Mouse (Mus musculus): ENCODE measurements around the gene Cwc22.

Gene Cwc22

DNA sequence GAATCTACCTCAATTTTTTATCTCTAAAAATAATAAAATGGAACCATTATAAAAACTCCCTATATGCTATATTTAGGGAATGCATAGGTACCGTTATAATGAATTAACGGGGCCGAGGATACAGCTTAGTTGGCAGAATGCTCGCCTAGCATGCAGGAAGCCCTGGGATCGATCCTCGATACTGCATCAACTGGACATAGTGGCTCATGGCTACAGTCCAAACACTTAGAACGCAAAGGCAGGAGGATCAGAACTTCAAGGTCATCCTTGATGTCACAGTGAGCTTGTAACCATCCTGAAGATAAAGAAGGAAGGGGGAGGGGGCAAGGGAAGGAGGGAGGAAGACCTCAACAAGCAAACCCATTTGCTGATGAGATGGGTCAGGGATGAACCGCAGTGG is 23.0 kb downstream of the Cwc22 start:
- peak; percentile 83 for DNase-seq

- DNase-seq = peak; percentile 71
These were observed 24.9 kb downstream of the Cwc22 start for GRCm38 (mm10) chr2:77921307-77921706.

DNA sequence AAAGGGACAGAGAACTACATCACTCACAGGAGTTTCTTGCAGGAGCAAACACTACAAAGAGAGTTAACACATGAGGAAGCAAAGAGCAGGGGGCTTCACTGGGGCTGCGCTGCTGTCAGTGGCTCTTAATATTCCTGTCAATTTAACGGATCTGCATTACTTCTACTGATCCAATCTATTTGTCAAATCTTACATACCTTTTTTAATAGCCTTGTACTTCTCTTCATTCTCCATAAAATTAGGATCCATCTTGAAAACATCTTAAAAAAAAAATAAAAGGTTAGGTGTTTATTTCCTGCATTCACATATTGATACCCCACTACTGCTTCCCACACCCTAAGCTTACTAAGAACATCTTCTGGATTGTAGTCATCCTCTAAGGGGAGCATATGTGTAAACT is 25.6 kb downstream of the Cwc22 start:
- no peak for DNase-seq

DNA sequence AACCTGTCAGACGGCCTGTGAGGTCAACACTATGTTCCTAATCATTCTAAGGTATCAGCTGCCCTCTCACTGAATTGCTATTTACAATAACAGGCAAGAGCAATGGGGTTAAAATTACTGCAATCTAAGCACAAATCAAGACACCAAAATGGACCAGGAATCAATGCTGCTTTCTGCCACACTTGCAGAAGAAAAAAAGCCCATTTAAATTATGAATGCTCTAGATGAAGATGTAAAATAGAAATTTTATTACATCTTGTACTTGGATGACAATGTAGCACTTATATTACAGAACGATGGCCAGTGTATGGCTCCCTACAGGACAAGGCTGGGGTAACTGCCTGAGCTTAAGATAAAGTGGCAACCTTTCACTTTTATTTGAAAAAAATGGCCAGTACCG is 27.7 kb downstream of the Cwc22 start:
- peak; percentile 2 for DNase-seq

DNA sequence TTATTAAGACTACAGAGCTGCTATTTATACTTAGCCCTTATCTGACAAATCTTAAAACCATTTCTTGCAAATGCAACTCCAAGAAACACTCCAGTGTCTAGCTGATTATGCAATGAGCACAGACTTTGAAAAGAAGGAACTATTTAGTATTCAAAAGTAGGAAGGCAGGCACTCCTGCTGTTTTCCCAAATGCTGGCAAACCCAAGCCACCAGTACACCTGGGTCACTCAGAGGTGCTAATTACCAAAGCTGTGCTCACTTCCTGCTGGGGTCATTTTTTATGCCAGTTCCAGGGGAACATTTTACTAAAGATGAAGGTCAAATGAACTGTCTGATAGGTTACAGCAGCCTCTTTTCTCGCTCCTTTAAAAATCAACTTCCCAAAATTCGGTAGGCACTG is 28.2 kb downstream of the Cwc22 start:
- peak; percentile 53 for DNase-seq

DNA sequence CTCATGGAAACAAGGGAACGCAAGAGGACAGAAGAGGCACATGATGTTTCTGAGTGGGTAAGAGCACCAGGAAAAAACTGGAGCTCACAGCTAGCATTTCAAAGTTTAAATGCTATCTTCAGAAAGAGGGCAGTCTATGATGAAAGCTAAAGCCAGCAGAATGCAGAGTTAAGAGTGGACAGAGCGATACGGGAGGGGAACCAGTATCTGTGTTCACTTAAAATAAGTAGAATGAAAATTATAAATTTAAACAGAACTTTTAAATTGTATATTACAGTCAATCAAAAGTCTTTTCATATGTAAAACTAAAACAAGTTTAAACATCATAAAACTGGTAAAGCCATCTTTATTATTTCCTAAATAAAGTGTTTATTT is 28.8 kb downstream of the Cwc22 start:
- peak; percentile 61 for DNase-seq

GRCm38 (mm10) chr2:77916586-77917359 is 29.4 kb downstream of the Cwc22 start:
- peak; percentile 61 for DNase-seq

DNA sequence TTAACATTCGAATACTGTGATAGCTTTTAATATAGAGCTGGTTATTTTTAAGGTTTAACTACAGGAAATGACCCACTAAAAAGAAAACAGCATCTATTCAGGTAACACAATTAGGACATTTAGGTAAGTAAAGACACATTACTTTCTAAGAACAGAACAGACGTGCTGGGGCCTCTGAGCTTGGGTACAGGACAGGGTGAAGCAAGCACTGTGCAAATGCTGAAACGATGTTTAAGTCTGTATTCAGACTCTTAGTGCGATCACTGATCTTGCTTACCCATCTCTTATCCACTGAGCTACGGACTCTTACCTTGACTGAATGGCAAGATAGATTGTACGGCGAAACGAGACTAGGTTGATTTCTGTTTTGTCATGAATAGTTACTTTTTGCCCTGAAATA is 31.0 kb downstream of the Cwc22 start:
- peak; percentile 66 for DNase-seq

DNA sequence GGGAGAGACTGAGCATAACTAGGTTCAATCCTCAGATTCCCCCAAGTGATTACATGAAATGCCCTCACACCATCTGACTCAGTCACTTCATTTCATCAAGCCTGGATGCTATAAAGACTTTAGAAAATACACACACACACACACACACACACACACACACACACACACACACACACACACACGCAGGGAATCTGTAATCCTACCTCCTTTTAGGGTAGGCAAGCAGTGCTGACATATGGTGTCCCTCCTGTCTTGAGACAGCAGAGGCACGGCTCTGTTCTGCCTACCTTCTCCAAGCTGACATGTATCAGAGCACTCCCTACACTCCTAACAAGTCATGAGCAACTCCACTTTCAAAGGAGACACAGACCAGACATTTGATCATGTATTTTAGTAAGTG is 32.5 kb downstream of the Cwc22 start:
- peak; percentile 10 for DNase-seq

GRCm38 (mm10) chr2:77912197-77912596 is 34.0 kb downstream of the Cwc22 start:
- DNase-seq = peak; percentile 78

- peak; percentile 15 for DNase-seq
These were observed 34.7 kb downstream of the Cwc22 start for GRCm38 (mm10) chr2:77911452-77911851.

- DNase-seq = peak; percentile 33
These were observed 36.0 kb downstream of the Cwc22 start for GRCm38 (mm10) chr2:77910216-77910615.

GRCm38 (mm10) chr2:77907164-77907563 is 39.0 kb downstream of the Cwc22 start:
- no peak for DNase-seq

DNA sequence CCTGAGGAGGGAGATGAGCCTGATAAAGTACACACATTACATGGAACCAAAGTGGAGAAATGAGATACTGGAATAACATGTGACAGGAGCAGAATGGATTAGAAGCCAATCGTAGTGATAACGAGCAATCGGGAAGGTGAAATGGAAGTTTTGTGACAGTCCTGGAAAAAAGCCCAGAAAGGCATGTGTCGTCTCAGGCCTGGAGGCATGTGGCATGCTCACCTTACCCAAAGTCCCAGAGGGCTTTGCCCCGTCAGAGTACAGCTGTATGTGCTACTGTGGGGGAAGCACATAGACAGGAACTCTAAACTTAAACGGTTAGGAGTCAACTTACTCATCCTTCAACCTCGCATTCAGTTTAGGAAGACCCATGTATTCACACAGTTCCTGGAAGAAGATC is 41.2 kb downstream of the Cwc22 start:
- DNase-seq = peak; percentile 75

DNA sequence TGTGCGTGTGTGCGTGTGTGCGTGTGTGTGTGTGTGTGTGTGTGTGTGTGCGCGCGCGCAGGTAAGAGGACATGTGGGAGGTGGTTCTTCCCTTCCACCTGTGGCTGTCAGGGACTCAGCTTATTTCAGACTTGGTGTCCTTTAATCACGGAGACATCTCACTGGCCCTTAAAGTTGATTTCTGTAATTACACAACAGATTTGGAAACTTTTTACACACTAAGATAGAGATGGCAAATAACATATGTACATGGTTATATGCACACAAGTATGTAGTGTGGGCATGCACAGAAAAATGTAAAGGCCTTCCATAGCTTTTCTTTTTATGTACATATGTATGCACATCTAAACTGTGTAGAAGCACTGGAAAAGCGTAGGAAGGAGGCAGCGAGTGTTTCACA is 41.7 kb downstream of the Cwc22 start:
- DNase-seq = no peak

DNA sequence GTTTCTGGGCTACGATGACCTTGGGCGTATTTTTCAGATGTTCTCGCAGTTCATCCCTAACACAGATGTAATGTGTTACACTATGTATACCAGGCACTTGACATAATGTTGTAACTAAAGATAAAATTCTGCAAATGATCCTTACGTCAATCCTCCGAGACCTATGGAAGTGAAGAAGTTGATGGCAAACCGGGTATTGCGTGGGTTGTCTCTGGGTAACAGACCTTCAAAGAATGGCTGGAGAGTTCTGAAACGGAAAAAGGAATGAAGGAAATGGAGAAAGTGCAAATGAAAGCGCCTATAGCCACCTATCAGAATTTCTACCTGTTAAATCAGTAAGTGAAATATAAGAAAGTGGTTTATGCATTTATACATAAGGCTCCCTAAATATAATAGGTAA is 42.2 kb downstream of the Cwc22 start:
- DNase-seq = no peak

- peak; percentile 62 for DNase-seq
These were observed 43.1 kb downstream of the Cwc22 start for GRCm38 (mm10) chr2:77903098-77903497.

- no peak for DNase-seq
These were observed 44.9 kb downstream of the Cwc22 start for GRCm38 (mm10) chr2:77901269-77901668.

DNA sequence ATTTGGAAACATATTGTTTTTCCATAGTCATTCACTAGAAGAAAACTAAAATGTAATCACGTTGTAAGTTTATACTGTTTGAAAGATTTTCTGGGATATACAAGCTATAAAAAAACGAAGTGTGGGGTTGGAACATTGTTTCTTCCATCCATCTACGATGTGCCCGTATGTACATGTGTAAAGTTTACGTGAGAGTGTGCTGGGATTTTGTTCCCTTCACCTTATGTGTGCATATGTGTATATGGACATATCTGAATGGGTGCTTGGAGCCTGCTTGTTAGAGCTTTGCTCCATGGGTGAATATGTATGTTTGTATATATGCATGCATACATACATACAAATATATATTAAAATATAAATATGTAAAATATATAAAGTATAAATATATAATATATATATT is 45.4 kb downstream of the Cwc22 start:
- DNase-seq = no peak

- no peak for DNase-seq
These were observed 46.1 kb downstream of the Cwc22 start for GRCm38 (mm10) chr2:77900111-77900510.

DNA sequence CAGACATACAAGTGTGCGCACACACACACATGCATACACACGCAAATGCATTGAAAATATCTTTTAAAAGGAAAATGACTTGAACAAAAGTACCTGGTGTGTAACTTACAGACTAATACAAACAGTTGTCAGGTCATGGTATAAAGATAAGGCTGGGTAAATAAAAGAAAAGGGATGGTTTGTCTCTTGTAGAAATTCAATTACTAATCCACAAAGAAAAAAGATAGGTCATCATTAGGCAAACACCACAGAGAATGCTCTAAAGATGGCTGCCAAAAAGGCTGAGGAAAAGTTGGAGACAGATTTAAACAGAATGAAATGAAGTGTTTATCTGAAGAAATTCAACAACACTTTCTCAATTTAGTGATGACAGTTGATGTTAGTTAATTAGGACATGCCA is 47.7 kb downstream of the Cwc22 start:
- DNase-seq = no peak

DNA sequence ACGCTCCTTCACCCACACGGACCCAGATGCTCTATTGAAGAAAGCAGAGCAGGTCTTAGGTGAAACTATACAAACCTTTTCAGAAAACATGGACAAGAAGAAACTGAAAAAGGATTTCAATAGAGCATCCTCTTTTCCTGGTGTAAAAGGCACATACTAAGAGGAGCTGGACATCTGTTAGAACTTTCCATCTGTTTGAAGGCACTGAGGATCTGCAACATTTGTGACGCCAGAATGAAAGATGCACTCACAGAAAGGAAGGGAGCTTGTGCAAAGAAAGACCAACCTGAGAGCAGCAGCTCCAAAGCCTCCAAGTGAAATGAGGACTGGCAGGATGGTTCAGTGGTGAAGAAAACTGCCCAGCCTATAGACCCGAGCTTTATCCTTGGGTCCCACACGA is 48.2 kb downstream of the Cwc22 start:
- DNase-seq = no peak

GRCm38 (mm10) chr2:77897558-77897899 is 48.6 kb downstream of the Cwc22 start:
- no peak for DNase-seq

- DNase-seq = no peak
These were observed 49.2 kb downstream of the Cwc22 start for GRCm38 (mm10) chr2:77896843-77897557.
